In genomic region chr12:69890051-69890450, GRCm38 (mm10) we compare ENCODE assay signal across 7 mouse cellular contexts. TPM values are rescaled to one million over a fixed set of nuclear protein-coding genes. Genes with fewer than 3 reads are reported as not detected.
DNase-seq lines count a peak whose midpoint lies in the region; ATAC-seq and TF ChIP-seq lines count a peak whose summit lies in the region.

No protein-coding gene starts in this region.

- no peak overlapping the region for H3K9ac ChIP-seq in lung, embryonic 16.5 days (ENCODE audit: low read length)
- H3K9ac ChIP-seq in forebrain, postnatal 0 days = 0 out of 2 replicates have a peak overlapping the region, but pooled peaks have one; percentile 18
- peak overlapping the region; percentile 98 for H3K9ac ChIP-seq in liver, embryonic 13.5 days
- H3K9ac ChIP-seq in stomach, embryonic 15.5 days = no peak overlapping the region

- no peak for DNase-seq in lung, postnatal 4 days
- DNase-seq in forebrain, postnatal 0 days = no peak
- no peak for DNase-seq in liver, embryonic 13.5 days
- DNase-seq in cerebellum, postnatal 36 days = no peak
- no peak for DNase-seq in cerebellum, postnatal 4 days (ENCODE audit: low spot score in 2 of 2)

- H3K4me3 ChIP-seq in lung, embryonic 16.5 days (ENCODE audit: low read length) = peak overlapping the region; percentile 95
- no peak overlapping the region; the same call in 1 of the 2 replicates for H3K4me3 ChIP-seq in forebrain, postnatal 0 days (ENCODE audit: low read depth, low read length)
- H3K4me3 ChIP-seq in liver, embryonic 13.5 days (replicated peaks) = peak overlapping the region; percentile 95
- H3K4me3 ChIP-seq in stomach, embryonic 15.5 days (replicated peaks) = peak overlapping the region; percentile 30

- WGBS in lung, embryonic 16.5 days = 44% methylated on average over 6 of the region's 6 CpGs
- WGBS in forebrain, postnatal 0 days = 40% methylated on average over 6 of the region's 6 CpGs
- 43% methylated on average over 6 of the region's 6 CpGs for WGBS in liver, embryonic 13.5 days (ENCODE audit: insufficient replicate concordance)
- 51% methylated on average over 6 of the region's 6 CpGs for WGBS in stomach, embryonic 15.5 days

- no peaks in the 10 kb centered on the region for H3K27me3 ChIP-seq in lung, embryonic 16.5 days (ENCODE audit: control insufficient read depth, insufficient read depth, low read depth, low read length)
- no peaks in the 10 kb centered on the region for H3K27me3 ChIP-seq in forebrain, postnatal 0 days (ENCODE audit: insufficient read depth, low read length)
- no peaks in the 10 kb centered on the region for H3K27me3 ChIP-seq in liver, embryonic 13.5 days
- H3K27me3 ChIP-seq in stomach, embryonic 15.5 days (replicated peaks) = no peaks in the 10 kb centered on the region

- TF ChIP-seq CTCF in forebrain, postnatal 0 days (IDR thresholded peaks at IDR 0.05; ENCODE audit: low read depth) = no peak

- H3K4me2 ChIP-seq in lung, embryonic 16.5 days (ENCODE audit: low read depth, low read length) = peak overlapping the region; percentile 66
- peak overlapping the region; percentile 65 for H3K4me2 ChIP-seq in forebrain, postnatal 0 days (ENCODE audit: low read depth)
- peak overlapping the region; percentile 92 for H3K4me2 ChIP-seq in liver, embryonic 13.5 days
- H3K4me2 ChIP-seq in stomach, embryonic 15.5 days = peak overlapping the region; percentile 65

- no peak for ATAC-seq in lung, embryonic 16.5 days (ENCODE audit: low read depth)
- no peak for ATAC-seq in forebrain, postnatal 0 days
- no peak for ATAC-seq in liver, embryonic 13.5 days (ENCODE audit: low read depth)
- no peak for ATAC-seq in stomach, embryonic 15.5 days (ENCODE audit: insufficient read depth, low FRiP score, low read depth)

- H3K4me1 ChIP-seq in lung, embryonic 16.5 days (replicated peaks; ENCODE audit: control insufficient read depth, insufficient read depth, low read length) = peaks cover 32% of the 10 kb centered on the region
- H3K4me1 ChIP-seq in forebrain, postnatal 0 days (ENCODE audit: insufficient read depth) = peaks cover 20% of the 10 kb centered on the region
- peaks cover 59% of the 10 kb centered on the region for H3K4me1 ChIP-seq in liver, embryonic 13.5 days (replicated peaks)
- peaks cover 24% of the 10 kb centered on the region for H3K4me1 ChIP-seq in stomach, embryonic 15.5 days

- no peaks in the 10 kb centered on the region for H3K9me3 ChIP-seq in lung, embryonic 16.5 days (ENCODE audit: control insufficient read depth, low read length)
- no peaks in the 10 kb centered on the region for H3K9me3 ChIP-seq in forebrain, postnatal 0 days (ENCODE audit: low read length)
- no peaks in the 10 kb centered on the region for H3K9me3 ChIP-seq in liver, embryonic 13.5 days (replicated peaks)
- no peaks in the 10 kb centered on the region for H3K9me3 ChIP-seq in stomach, embryonic 15.5 days

- no peaks in the 10 kb centered on the region for H3K36me3 ChIP-seq in lung, embryonic 16.5 days (ENCODE audit: control insufficient read depth, insufficient read depth, low read length)
- peaks cover 4% of the 10 kb centered on the region; the same call in 1 of the 2 replicates for H3K36me3 ChIP-seq in forebrain, postnatal 0 days (ENCODE audit: insufficient read depth)
- peaks cover 18% of the 10 kb centered on the region for H3K36me3 ChIP-seq in liver, embryonic 13.5 days
- no peaks in the 10 kb centered on the region for H3K36me3 ChIP-seq in stomach, embryonic 15.5 days

- peak overlapping the region; percentile 68 for H3K27ac ChIP-seq in lung, embryonic 16.5 days (ENCODE audit: low read length)
- H3K27ac ChIP-seq in forebrain, postnatal 0 days (ENCODE audit: low read depth, low read length) = no peak overlapping the region; the same call in 1 of the 2 replicates
- peak overlapping the region; percentile 70 for H3K27ac ChIP-seq in liver, embryonic 13.5 days
- peak overlapping the region; percentile 8; the same call in 1 of the 2 replicates for H3K27ac ChIP-seq in stomach, embryonic 15.5 days

RNA-seq across cellular contexts. Expression of gene Atl1, which starts 2.4 kb away (rescaled TPM):
- polyA plus RNA-seq in lung, embryonic 16.5 days (2015; fragmentation: Nextera tagmentation; extraction: Ambion mirVana) = 3.9 and 5.4 TPM in 2 replicates
- 156 and 163 TPM in 2 replicates for total RNA-seq in forebrain, postnatal 0 days (2014; rRNA removed)
- 97.6 and 132 TPM in 2 replicates for polyA plus RNA-seq in forebrain, postnatal 0 days (2015; fragmentation: Nextera tagmentation; extraction: Ambion mirVana)
- polyA plus RNA-seq in liver, embryonic 13.5 days (2015; fragmentation: Nextera tagmentation; extraction: Ambion mirVana) = 1.4 and 1.5 TPM in 2 replicates
- polyA plus RNA-seq in stomach, embryonic 15.5 days (2015; fragmentation: Nextera tagmentation; extraction: Ambion mirVana) = 6.9 and 7.1 TPM in 2 replicates

RNA-seq across cellular contexts. Expression of gene Map4k5, which starts 2.9 kb away (rescaled TPM):
- 30.8 and 31.0 TPM in 2 replicates for polyA plus RNA-seq in lung, embryonic 16.5 days (2015; fragmentation: Nextera tagmentation; extraction: Ambion mirVana)
- total RNA-seq in forebrain, postnatal 0 days (2014; rRNA removed) = 46.8 and 47.6 TPM in 2 replicates
- 16.8 and 20.4 TPM in 2 replicates for polyA plus RNA-seq in forebrain, postnatal 0 days (2015; fragmentation: Nextera tagmentation; extraction: Ambion mirVana)
- 20.7 and 25.4 TPM in 2 replicates for polyA plus RNA-seq in liver, embryonic 13.5 days (2015; fragmentation: Nextera tagmentation; extraction: Ambion mirVana)
- 28.7 and 29.6 TPM in 2 replicates for polyA plus RNA-seq in stomach, embryonic 15.5 days (2015; fragmentation: Nextera tagmentation; extraction: Ambion mirVana)

Comparison
In these comparisons a context has a peak if more than half of its experiments do, and no peak if none do; other contexts are left out.
1. H3K9ac ChIP-seq: peak in forebrain, postnatal 0 days (single experiment) and liver, embryonic 13.5 days (single experiment); none in lung, embryonic 16.5 days (single experiment) and stomach, embryonic 15.5 days (single experiment).
2. RNA of gene Atl1, which starts 2.4 kb away (polyA plus RNA-seq): 97.6 to 132 TPM in forebrain, postnatal 0 days; 6.9 to 7.1 TPM in stomach, embryonic 15.5 days, 3.9 to 5.4 TPM in lung, embryonic 16.5 days and 1.4 to 1.5 TPM in liver, embryonic 13.5 days; every median in the first group is over 10 times any median in the second.
3. Peak in every context shown above with its lines, with median percentiles within 50 percentile points of each other: H3K4me2 ChIP-seq.